Mouse (Mus musculus) gastrocnemius, postnatal 14 days (tissue): ENCODE results near the gene BC035044. TPM values are rescaled to one million over a fixed set of nuclear protein-coding genes. Genes with fewer than 3 reads are reported as not detected.
"Not testable (repeated sequence)": the region's sequence is repeated elsewhere in the genome, so short reads cannot be mapped to it uniquely, and the experiment has no call there.

ENCODE experiments used
- DNase-seq: peaks from one replicate; pipeline ENCODE4 v3.0.0; 2021; ENCODE audit warnings: mixed read lengths
- intact Hi-C: fragments of 180-260 bp; cut with DNase I; formaldehyde crosslinking; loops from one replicate; pipeline ENCODE4 v1.15.1; 2025; ENCODE audit warnings: low total_unique reads
- microRNA-seq, 2 experiments: library from miRNA; unstranded; fragments of <30 nt; microRNA quantifications; one replicate each; pipeline ENCODE4 v1.2.0; 2021
- total RNA-seq, 2 experiments: library from RNA; stranded (reverse); gene quantifications; 2 replicates each; pipeline ENCODE4 v1.2.3; 2021

Gene BC035044
- total RNA-seq, 2 experiments from 2014 or later: 0.13 TPM; not detected in 1

- intact Hi-C loops: not testable (repeated sequence)
- peak; percentile 66 for DNase-seq
Observed at GRCm38 (mm10) chr6:128799144-128799895, 91.6 kb downstream of the BC035044 start.

Small RNA genes lying within 50 kb of the gene (microRNA-seq; reads per million reads assigned to microRNA genes)
- 0 reads per million in 2 experiments for gene Gm27336

Other genes with a start within 250 kb of the BC035044 start
- not detected for gene Clec2h, start 228.7 kb downstream of the BC035044 start, total RNA-seq
- not detected for gene Klrb1, start 168.1 kb downstream of the BC035044 start, total RNA-seq
- gene Klrb1c, start 101.9 kb downstream of the BC035044 start, total RNA-seq: under 1 TPM in 1 of 2 experiments, not detected in 1; 0.14 TPM
- not detected for gene Gm44511, start 64.8 kb downstream of the BC035044 start, total RNA-seq
- gene Klrb1b, start 64.8 kb downstream of the BC035044 start, total RNA-seq: not detected
- not detected for gene Clec2i, start 3.5 kb downstream of the BC035044 start, total RNA-seq
- gene Clec2g, start 43.3 kb upstream of the BC035044 start, total RNA-seq: 1 to 10 TPM; 2.0 to 3.6 TPM
- gene Klrb1f, start 154.8 kb upstream of the BC035044 start, total RNA-seq: not detected
- gene Clec2e, start 209.8 kb upstream of the BC035044 start, total RNA-seq: under 1 TPM; 0.25 to 0.35 TPM